Mouse (Mus musculus): ENCODE data around the gene Shroom3.

The Shroom3 gene

DNA sequence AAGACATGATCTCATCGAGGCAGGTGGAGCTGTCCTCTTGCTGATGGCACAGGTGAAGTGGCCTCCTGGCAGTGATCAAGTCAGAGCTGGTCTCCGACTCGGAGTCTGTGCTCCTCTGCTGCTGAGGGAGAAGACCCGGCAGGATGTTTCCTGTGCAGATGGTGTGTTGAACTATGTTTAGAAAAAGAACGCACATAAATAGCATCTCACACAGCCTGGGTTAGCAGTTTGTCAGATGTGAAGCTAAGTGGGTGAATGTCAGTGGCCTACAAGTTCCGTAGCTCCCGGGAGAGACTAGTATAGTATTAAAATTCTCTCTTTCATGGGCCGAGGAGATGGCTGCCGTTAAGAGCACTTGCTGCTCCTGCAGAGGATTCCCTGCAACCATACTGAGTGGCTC is 276.5 kb downstream of the Shroom3 start:
- DNase-seq (ENCODE audit: low read depth in 2 of 2, low spot score in 2 of 2), result no peak

DNA sequence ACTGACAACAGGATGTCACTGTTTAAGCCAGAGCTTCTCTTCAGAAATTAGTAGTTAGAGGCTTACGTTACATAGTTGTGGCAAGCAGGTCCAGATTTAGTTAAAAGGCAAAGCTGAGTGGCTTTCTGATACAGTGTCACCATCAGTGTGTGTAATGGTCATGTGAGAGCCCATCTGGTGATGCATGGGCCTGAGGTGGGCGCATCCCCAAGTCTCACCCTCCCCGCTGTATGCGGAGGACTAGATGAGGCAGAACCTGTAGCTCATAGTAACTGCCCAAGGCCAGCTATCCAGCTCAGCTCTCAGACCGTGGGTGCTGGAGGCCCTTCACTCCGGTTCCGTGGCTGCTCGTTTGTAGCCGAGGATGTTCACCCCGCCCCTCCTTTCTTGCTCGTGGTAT is 278.1 kb downstream of the Shroom3 start:
- DNase-seq (ENCODE audit: low read depth in 2 of 2, low spot score in 2 of 2), result no peak

GRCm38 (mm10) chr5:92961770-92962231 is 278.6 kb downstream of the Shroom3 start:
- no peak for DNase-seq (ENCODE audit: low read depth in 2 of 2, low spot score in 2 of 2)

- no peak for DNase-seq (ENCODE audit: low read depth in 2 of 2, low spot score in 2 of 2)
These were observed 281.5 kb downstream of the Shroom3 start for GRCm38 (mm10) chr5:92964691-92965090.

DNA sequence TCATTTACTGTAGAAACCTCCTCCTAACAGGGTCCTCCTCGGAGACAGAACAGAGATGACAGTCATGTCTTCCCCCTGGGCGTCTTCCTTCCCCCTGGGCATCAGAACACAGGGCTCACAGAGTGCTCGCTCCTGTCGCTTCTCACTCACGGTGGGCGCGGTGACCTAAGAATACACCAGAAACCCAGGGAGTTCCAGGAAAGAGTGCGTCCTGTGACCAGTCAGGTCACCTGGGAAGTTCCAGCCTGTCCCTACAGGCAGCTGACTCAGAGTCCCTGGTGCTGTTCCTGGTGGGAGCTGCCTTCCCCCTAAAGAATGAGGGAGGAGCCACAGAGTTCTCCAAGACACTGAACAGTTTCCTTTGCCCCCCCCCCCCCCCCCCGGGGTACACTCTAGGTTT is 283.9 kb downstream of the Shroom3 start:
- DNase-seq (ENCODE audit: low read depth in 2 of 2, low spot score in 2 of 2), result no peak

DNA sequence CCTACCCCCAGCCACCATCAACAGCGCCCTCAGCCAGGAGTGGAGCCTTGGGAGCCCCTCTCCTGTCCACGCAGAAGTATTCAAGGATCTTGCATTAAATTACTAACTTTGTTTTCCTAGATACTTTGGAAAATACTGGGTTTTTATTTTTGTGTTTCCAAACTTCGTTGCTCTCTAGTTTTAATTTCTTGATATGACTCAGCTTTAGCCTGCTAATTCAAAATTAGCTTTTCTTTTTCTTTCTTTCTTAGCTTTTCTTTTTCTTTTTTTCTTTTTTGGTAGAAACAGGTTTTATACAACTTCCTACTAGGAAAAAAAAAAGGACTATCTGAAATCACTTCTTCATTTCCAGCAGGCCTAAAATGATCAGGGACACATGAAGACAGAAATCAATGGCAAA is 284.7 kb downstream of the Shroom3 start:
- no peak for DNase-seq (ENCODE audit: low read depth in 2 of 2, low spot score in 2 of 2)

- DNase-seq (ENCODE audit: low read depth in 2 of 2, low spot score in 2 of 2), result no peak
These were observed 286.2 kb downstream of the Shroom3 start for GRCm38 (mm10) chr5:92969443-92969842.

GRCm38 (mm10) chr5:92969926-92970325 is 286.7 kb downstream of the Shroom3 start:
- no peak for DNase-seq (ENCODE audit: low read depth in 2 of 2, low spot score in 2 of 2)

GRCm38 (mm10) chr5:92970480-92970879 is 287.2 kb downstream of the Shroom3 start:
- no peak for DNase-seq (ENCODE audit: low read depth in 2 of 2, low spot score in 2 of 2)

DNA sequence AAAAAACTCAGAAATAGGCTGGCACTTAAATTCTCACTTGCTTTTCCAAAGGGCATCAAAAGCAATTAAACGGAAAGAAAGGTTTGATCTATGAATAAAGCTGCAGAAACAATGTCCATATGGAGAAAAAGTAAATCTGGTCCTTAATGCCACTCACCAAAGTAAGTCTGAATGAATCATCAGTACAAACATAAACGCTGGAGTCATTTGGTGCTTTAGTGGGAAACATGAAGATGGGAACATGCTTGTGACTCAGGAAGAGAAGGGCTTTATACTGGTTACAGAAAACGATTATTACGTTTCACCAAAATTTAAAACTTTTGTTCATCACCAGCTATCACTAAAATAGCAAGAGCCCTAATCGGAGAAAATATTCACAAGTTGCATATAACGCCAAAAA is 297.2 kb downstream of the Shroom3 start:
- DNase-seq (ENCODE audit: low read depth in 2 of 2, low spot score in 2 of 2), result no peak

- no peak for DNase-seq (ENCODE audit: low read depth in 2 of 2, low spot score in 2 of 2)
These were observed 297.6 kb downstream of the Shroom3 start for GRCm38 (mm10) chr5:92980862-92981261.

DNA sequence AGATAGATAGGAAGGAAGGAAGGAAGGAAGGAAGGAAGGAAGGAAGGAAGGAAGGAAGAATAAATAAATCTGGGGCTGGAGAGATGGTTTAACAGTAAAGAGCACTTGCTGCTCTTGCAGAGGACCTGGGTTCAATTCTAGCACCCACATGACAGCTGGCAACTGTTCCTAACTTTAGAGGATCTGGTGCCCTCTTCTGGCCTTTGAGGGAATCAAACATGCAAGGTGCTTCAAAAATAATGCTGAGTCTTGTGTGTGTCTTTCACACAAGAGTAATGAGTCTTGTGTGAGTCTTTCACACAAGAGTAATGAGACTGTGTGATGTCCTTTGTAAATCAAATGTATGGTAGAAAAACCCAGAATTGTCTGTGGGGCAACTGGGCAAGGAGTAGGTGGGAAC is 299.4 kb downstream of the Shroom3 start:
- no peak for DNase-seq (ENCODE audit: low read depth in 2 of 2, low spot score in 2 of 2)

GRCm38 (mm10) chr5:92983942-92984341 is 300.7 kb downstream of the Shroom3 start:
- no peak for DNase-seq (ENCODE audit: low read depth in 2 of 2, low spot score in 2 of 2)

DNA sequence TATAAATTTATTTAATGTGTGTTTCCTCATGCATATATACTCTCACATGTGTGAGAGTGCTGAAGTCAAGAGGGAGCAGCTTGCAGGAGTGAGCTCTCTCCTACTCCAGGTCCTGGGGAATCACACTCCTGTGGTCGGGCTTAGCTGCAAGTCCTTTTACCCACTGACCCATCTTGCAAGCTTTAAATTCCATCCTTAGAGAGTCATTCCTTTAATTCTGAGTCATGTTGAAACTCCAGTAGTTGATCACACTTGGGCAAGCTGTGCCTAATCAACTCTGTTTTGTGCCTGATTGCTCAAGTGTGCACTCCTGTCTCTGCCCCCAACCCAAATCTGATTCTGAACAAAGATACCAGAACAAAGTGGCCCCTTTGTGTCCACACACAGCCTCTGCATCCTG is 301.5 kb downstream of the Shroom3 start:
- no peak for DNase-seq (ENCODE audit: low read depth in 2 of 2, low spot score in 2 of 2)

DNA sequence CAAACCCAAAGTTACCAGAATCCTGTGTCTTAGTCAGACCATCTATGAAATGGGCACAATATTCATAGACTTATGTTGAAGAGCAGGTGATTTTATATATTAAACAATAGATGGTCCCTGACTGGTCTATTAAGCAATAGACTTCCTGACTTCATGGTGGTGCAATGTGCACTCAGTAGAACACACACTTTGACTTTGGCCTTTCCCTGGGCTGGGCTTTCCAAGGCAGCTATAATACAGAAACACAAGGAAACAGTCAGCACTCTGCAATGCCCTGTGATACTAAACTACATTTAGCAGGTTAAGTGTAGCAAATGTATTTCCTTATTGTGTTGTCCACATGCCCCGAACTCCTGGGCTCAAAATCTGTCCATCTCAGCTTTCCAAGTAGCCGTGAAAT is 302.2 kb downstream of the Shroom3 start:
- DNase-seq (ENCODE audit: low read depth in 2 of 2, low spot score in 2 of 2), result no peak

GRCm38 (mm10) chr5:92986651-92987610 is 303.7 kb downstream of the Shroom3 start:
- no peak for DNase-seq (ENCODE audit: low read depth in 2 of 2, low spot score in 2 of 2)

- DNase-seq (ENCODE audit: low read depth in 2 of 2, low spot score in 2 of 2), result no peak
These were observed 304.9 kb downstream of the Shroom3 start for GRCm38 (mm10) chr5:92987891-92988768.

DNA sequence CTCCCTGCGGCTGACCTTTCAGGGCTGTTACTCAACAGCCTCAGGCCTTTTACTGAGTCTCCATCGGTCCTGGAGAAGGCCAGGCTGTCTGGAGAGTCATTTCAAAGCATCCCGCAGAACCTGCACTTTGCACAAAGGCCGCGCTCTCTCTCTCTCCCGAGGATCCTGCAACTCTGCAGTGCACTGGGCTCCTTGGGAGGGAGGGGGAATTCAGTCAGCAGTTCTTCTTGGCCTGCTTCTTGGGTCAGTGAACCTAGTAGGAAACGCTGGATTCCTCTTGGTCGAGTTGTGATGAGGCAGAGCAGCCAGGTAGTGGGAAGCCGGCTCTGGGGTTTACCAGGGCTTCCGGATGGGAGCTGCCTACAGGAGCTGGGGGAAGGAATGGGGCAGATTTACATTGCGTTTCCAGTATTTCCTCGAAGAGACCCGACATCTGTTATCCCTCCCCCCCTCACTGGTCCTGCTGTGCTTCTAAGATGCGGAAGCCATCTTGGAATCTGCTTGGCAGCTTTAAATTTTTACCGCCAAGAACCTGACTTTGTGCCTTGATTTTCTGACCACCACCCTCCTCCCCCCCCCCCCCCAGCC is 305.6 kb downstream of the Shroom3 start:
- DNase-seq (ENCODE audit: low read depth in 2 of 2, low spot score in 2 of 2), result no peak

DNA sequence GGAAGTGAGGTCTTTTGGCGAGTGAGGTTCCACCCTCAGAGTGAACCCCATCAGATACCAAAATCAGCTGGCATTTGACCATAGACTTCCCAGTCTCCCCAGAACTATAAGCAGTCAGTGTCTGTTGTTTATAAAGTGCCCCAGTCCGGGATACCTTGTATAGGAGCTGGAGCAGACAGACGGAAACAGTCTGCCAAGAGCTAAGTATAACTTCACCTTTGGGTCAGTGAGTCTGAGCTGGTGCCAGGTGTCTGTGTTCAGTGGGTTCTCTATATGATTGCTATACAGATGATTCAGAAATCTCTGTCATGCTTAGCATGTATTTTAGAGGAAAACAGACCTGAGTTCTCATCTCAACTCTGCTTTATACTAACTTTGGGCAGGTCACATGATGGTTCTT is 308.9 kb downstream of the Shroom3 start:
- no peak for DNase-seq (ENCODE audit: low read depth in 2 of 2, low spot score in 2 of 2)

- DNase-seq (ENCODE audit: low read depth in 2 of 2, low spot score in 2 of 2), result no peak
These were observed 311.1 kb downstream of the Shroom3 start for GRCm38 (mm10) chr5:92994309-92994708.

GRCm38 (mm10) chr5:92994861-92995260 is 311.6 kb downstream of the Shroom3 start:
- no peak for DNase-seq (ENCODE audit: low read depth in 2 of 2, low spot score in 2 of 2)

Data from CD8-positive naive resting alpha-beta T cell, adult 2 months (primary cell).